Mouse (Mus musculus) brain, embryonic 14.5 days (tissue): Measurements from ENCODE around the gene Atxn2. TPM values are rescaled to one million over a fixed set of nuclear protein-coding genes. Genes with fewer than 3 reads are reported as not detected.

ENCODE experiments used
- DNase-seq: peaks from one replicate; pipeline ENCODE4 v3.0.0-alpha.2; 2011; ENCODE audit warnings: low read depth
- CTCF ChIP-seq: fragments of 200-500 bp; IDR thresholded peaks from 2 replicates; pipeline ENCODE4 v1.5.1; 2012; ENCODE audit warnings: inconsistent platforms, mild to moderate bottlenecking, moderate library complexity, borderline replicate concordance; ENCODE audit not compliant: insufficient read depth, insufficient read length; ENCODE audit errors: extremely low read depth
- POLR2A ChIP-seq: fragments of 200-500 bp; IDR thresholded peaks from 2 replicates; pipeline ENCODE4 v1.6.1; 2012; ENCODE audit warnings: mild to moderate bottlenecking, inconsistent platforms, borderline replicate concordance; ENCODE audit not compliant: poor library complexity, insufficient read depth, insufficient read length, severe bottlenecking; ENCODE audit errors: extremely low read depth
- polyA plus RNA-seq: library from polyadenylated mRNA; depleted of rRNA; stranded (reverse); fragments of >200 nt; gene quantifications from 2 replicates; pipeline ENCODE4 v1.2.3, GENCODE M21; 2012; rRNA removed

The Atxn2 gene
- polyA plus RNA-seq: 156 and 226 TPM in 2 replicates

DNA sequence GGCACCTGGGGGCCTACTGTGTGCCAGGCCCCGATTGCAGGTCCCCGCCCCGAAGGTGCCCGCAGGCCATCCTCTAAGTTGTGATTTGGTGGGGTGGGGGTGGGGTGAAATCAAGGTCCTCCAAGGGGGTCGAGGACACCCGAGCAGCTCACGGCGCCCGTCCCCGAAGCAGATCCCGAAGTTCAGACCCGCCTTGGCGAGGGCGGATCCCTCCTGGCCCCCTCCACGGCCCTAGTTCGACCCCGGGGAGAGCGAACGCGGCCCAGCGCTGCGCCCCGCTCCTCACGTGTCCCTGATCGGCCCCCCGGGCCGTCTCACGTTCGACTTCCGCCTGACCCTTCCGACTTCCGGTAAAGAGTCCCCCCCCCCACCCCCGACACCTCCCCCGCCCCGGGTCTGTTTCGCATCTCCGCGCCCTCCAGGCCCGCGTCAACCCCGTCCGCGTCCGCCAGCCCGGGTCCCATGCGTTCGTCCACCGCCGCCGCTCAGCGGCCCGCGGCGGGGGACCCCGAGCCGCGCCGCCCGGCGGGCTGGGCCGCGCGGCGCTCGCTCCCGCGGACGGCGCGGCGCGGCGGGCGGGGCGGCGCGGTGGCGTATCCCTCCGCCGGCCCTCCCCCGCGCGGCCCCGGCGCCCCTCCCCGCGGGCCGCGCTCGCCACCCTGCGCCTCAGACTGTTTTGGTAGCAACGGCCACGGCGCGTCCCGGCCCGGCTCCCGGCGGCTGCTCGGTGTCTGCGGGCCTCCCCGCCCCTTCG lies at the start of gene Atxn2:
TSS of gene Atxn2 (plus strand) at position 164 of the 754 bp plus-strand sequence.
- no peak for TF ChIP-seq CTCF
- peak; percentile 96 for TF ChIP-seq POLR2A
- peak; percentile 90 for DNase-seq

DNA sequence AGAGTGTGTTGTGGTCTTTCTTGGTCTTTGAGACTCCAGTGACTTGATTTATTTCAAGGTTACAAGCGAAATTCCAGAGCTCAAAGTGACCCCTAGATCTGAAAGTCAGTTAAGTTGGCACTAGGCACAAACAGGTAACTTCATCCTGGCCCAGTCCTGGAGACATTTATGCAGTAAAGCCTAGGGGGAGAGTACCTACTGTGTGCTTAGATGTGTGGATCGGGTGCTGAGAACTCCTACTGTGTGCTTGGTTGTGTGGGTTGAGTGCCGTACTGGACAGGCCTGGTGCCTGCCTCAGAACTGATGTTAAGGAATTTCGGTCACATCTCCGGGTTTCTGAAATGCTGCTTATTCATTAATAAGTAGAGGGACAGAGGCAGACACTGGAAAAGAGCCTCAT lies 49.6 kb upstream of the Atxn2 start:
- DNase-seq: no peak
- TF ChIP-seq POLR2A (no peak), CTCF (no peak)

- no peak for DNase-seq
- no peak for TF ChIP-seq POLR2A
- no peak for TF ChIP-seq CTCF
Measured at GRCm38 (mm10) chr5:121663456-121663855, 47.7 kb upstream of the Atxn2 start.

- TF ChIP-seq POLR2A (no peak), CTCF (no peak)
- no peak for DNase-seq
Measured at GRCm38 (mm10) chr5:121664078-121664477, 47.1 kb upstream of the Atxn2 start.

DNA sequence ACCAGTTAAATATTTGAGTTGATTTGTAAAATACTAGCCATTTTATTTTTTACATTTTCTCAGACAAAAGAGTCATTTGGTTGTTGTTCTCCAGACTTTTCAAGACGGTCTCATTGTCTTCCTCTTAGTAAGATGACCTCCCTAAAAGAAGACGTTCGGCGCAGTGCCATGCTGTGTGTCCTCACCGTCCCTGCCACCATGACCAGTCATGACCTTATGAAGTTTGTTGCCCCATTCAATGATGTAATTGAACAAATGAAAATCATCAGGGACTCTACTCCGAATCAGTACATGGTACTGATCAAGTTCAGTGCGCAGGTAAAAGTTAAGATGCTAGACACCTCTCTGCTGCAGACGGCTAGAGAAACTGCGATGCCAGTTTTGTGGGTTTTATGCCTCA lies 46.2 kb upstream of the Atxn2 start:
- TF ChIP-seq CTCF (no peak), POLR2A (no peak)
- no peak for DNase-seq

DNA sequence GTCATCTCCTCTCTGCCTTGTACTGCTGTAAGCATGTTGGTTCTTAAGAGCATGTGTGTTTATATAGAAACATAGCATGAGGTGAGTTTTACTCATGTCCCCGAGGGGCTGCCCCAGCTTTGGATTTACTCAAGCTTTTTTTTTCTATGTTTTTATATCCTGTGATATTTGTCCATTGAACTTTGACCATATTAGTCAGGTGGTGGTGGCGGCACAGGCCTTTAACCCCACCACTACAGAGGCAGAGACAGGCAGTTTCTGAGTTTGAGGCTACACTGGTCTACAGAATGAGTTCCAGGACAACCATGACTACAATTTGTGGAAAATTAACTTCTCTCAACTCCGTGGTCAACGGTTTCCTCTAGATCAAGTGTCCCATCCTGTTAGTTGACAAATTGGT lies 44.1 kb upstream of the Atxn2 start:
- TF ChIP-seq CTCF: no peak
- no peak for TF ChIP-seq POLR2A
- no peak for DNase-seq

GRCm38 (mm10) chr5:121668411-121668810 lies 42.7 kb upstream of the Atxn2 start:
- no peak for TF ChIP-seq POLR2A
- TF ChIP-seq CTCF: no peak
- DNase-seq: no peak

GRCm38 (mm10) chr5:121670412-121670811 lies 40.7 kb upstream of the Atxn2 start:
- TF ChIP-seq CTCF (peak; percentile 47; the same call in 1 of the 2 replicates), POLR2A (no peak)
- no peak for DNase-seq

DNA sequence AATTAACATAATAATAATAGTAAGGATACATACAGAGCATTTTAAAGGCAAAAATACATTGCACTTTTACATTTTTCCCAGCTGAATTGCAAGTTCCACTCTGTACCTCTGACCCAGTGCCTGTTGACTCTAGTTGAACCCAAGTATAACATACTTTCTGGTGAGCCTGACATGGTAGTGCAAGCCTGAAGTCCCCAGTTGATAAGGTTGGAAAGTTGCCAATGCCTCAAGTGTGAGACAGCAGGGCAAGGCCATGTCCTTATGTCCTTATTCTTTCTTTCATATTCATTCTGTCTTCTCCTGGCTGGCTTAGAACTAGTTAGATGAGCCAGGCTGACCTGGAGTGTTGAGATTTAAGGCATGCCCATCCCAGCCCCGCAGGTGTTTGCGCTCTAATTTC lies 28.9 kb upstream of the Atxn2 start:
- DNase-seq: no peak
- no peak for TF ChIP-seq CTCF
- TF ChIP-seq POLR2A: no peak

DNA sequence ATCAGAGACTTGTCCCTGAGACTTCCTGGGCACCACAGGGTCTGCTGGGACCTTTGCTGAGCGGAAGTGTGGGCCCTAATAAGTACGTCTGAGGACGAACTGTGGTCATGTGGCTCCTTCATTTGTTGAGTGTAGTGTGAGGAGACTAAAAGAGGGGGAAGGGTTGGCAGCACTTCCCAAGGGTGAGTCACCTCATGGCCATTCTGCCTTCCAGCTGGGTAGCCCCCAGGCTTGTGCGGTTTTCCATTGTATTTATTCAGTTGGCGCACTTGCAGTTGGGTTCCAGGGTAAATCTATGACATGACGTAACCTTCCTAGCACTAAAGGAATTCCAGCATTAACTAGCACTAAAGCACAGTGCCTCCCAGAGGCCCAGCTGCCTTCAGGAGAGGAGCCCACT lies 25.6 kb upstream of the Atxn2 start:
- TF ChIP-seq POLR2A (no peak), CTCF (no peak)
- DNase-seq: peak; percentile 20

- DNase-seq: no peak
- TF ChIP-seq CTCF (no peak), POLR2A (no peak)
Measured at GRCm38 (mm10) chr5:121686113-121686898, 24.8 kb upstream of the Atxn2 start.
